Mouse (Mus musculus) lung, postnatal 0 days (tissue): ENCODE results near the gene Macc1. TPM values are rescaled to one million over a fixed set of nuclear protein-coding genes. Genes with fewer than 3 reads are reported as not detected.

ENCODE experiments used
- ATAC-seq: fragments of 200-750 bp; cut with Nextera tagmentation; 2 replicates; pipeline ENCODE4 v1.8.0; 2017; ENCODE audit warnings: moderate library complexity
- DNase-seq: peaks from one replicate; pipeline ENCODE4 v3.0.0-alpha.2; 2016; ENCODE audit warnings: low spot score
- H3K27ac ChIP-seq: fragments of 300-500 bp; sonication (generic); 2 replicates; pipeline ENCODE4 v1.5.1; 2014; ENCODE audit warnings: antibody characterized with exemption, mild to moderate bottlenecking, low read length, mixed read lengths
- H3K27me3 ChIP-seq: fragments of 300-500 bp; sonication (generic); replicated peaks from 2 replicates; pipeline ENCODE4 v1.6.1; 2014; ENCODE audit warnings: low read length, mixed read lengths; ENCODE audit not compliant: insufficient read depth
- H3K36me3 ChIP-seq: fragments of 300-500 bp; sonication (generic); 2 replicates; pipeline ENCODE4 v1.6.1; 2014; ENCODE audit warnings: low read length, mixed read lengths; ENCODE audit not compliant: insufficient read depth
- H3K4me1 ChIP-seq: fragments of 300-500 bp; sonication (generic); 2 replicates; pipeline ENCODE4 v1.6.1; 2014; ENCODE audit warnings: antibody characterized with exemption, low read depth, low read length, mixed read lengths; ENCODE audit not compliant: insufficient read depth
- H3K4me2 ChIP-seq: fragments of 300-500 bp; sonication (generic); replicated peaks from 2 replicates; pipeline ENCODE4 v1.6.1; 2014; ENCODE audit warnings: low read depth, mild to moderate bottlenecking, low read length, moderate library complexity, mixed read lengths
- H3K4me3 ChIP-seq: fragments of 300-500 bp; sonication (generic); 2 replicates; pipeline ENCODE4 v1.5.1; 2014; ENCODE audit warnings: low read depth, low read length
- H3K9ac ChIP-seq: fragments of 300-500 bp; sonication (generic); replicated peaks from 2 replicates; pipeline ENCODE4 v1.6.1; 2014; ENCODE audit warnings: low read depth, mild to moderate bottlenecking
- H3K9me3 ChIP-seq: fragments of 300-500 bp; sonication (generic); 2 replicates; pipeline ENCODE4 v1.6.1; 2016; ENCODE audit warnings: low read length, mixed read lengths
- CTCF ChIP-seq: IDR thresholded peaks from 2 replicates; pipeline ENCODE4 v1.5.1; 2016; ENCODE audit warnings: antibody characterized with exemption, mild to moderate bottlenecking
- EP300 ChIP-seq: IDR thresholded peaks from 2 replicates; pipeline ENCODE4 v1.6.1; 2016; ENCODE audit warnings: antibody characterized with exemption, mild to moderate bottlenecking, control low read depth
- WGBS: fragments of 180-500 bp; shearing (Covaris S2); extraction: QIAGEN DNeasy Blood & Tissue Kit; methylation state at CpG from one replicate; pipeline ENCODE4 v1.1.7; 2014; 5-methylcytosine and 5-hydroxymethylcytosine counted together
- polyA plus RNA-seq: library from polyadenylated mRNA; unstranded; fragments of >200 nt; fragmentation: Nextera tagmentation; extraction: Ambion mirVana; gene quantifications from 2 replicates; pipeline ENCODE4 v1.2.1, GENCODE M21; 2015

Gene Macc1
- polyA plus RNA-seq, 1 experiment from 2014 or later, result 1.0 TPM

DNA sequence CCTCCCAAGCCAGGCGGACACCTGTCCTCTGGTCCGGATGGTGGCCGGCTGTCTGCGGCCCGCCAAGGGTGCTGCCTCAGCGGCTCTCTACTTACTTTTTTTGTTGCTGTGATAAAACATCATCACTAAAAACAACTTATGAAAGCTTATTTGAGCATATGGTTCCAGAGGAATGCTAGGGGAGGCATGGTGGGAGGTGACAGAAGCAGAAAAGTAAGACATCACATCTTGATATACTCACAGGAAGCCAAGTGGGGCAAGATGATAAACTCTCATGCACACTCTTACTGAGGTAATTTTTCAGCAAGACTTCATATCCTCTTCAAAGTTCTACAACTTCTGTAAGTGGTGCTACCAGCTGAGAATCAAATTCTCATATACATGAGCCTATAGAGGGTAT is 22.5 kb upstream of the Macc1 start:
- H3K27me3 ChIP-seq, result no peaks in the 10 kb centered on the region
- H3K36me3 ChIP-seq, result no peaks in the 10 kb centered on the region
- 89% methylated on average over 5 of the region's 6 CpGs for WGBS
- TF ChIP-seq EP300, result no peak
- TF ChIP-seq CTCF, result no peak
- ATAC-seq (no peak), DNase-seq (no peak)
- no peak overlapping the region for H3K9ac ChIP-seq
- H3K9me3 ChIP-seq, result no peaks in the 10 kb centered on the region
- no peak overlapping the region for H3K4me3 ChIP-seq
- H3K4me2 ChIP-seq, result no peak overlapping the region
- H3K27ac ChIP-seq, result no peak overlapping the region
- no peaks in the 10 kb centered on the region for H3K4me1 ChIP-seq

DNA sequence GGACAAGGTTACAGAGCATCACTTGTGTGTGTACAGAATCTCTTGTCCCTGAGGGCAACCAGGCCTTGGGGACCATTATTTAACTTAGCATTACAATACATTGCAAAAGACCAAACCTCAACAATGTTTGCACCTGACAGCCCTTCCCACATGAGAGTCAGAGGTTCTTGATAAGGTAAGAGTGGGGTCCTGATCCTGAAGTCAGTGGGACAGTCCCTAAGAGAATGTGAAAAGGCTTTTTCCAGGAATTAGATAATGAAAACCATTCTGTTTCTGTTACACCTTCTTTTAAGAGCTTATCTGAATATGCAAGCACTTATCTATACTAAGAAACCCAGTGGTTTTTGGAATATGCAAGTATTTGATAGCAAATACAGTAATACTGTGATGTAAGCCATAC is 10.5 kb upstream of the Macc1 start:
- no peak overlapping the region for H3K27ac ChIP-seq
- no peaks in the 10 kb centered on the region for H3K27me3 ChIP-seq
- no peak for TF ChIP-seq CTCF
- TF ChIP-seq EP300, result no peak
- H3K4me2 ChIP-seq, result no peak overlapping the region
- no peak for DNase-seq
- no peak overlapping the region for H3K9ac ChIP-seq
- H3K9me3 ChIP-seq, result no peaks in the 10 kb centered on the region
- ATAC-seq, result no peak
- H3K4me3 ChIP-seq, result no peak overlapping the region
- H3K4me1 ChIP-seq, result no peaks in the 10 kb centered on the region
- no peaks in the 10 kb centered on the region for H3K36me3 ChIP-seq

DNA sequence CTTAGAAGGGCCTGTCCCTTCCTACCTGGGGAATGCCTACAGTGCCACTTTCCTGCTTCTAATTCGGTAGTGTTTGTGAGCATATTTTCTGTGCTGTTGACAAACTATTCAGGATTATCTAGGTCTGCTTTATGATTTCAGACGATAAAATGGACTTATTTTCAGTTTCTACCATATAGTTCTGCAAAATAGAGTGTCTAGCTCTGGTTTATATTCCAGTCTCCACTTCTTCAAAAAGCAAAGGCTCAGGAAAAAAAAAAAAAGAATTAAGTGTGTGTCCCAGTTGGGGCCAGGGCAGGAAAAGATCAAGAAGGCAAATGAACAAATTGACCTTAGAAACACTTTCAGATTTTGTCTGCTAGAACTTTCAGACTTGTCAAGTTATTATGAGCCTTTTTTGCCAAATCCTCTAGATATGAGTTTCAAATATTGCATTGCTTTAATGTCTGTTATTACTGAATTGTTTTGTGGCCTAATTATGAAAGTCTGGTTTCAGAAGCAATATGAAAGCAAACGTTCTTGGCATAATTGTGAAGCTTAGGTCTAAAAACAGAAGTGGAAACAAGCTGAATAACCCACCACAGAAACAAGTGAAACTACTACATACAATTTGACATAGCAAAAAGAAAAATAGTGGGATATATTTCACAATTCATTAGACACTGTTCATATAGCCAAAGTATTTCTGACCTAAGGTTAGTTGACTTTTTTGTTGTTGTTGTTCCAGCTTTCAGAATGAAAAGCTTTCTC is 881 bp upstream of the Macc1 start:
- Histone ChIP-seq H3K4me2 (no peak overlapping the region), H3K4me3 (no peak overlapping the region), H3K27ac (no peak overlapping the region), H3K27me3 (no peaks in the 10 kb centered on the region), H3K4me1 (no peaks in the 10 kb centered on the region), H3K9me3 (no peaks in the 10 kb centered on the region), H3K36me3 (no peaks in the 10 kb centered on the region), H3K9ac (no peak overlapping the region)
- ATAC-seq, result no peak
- WGBS, result 59% methylated on average over 3 of the region's 3 CpGs
- DNase-seq, result no peak
- TF ChIP-seq EP300 (no peak), CTCF (no peak)

DNA sequence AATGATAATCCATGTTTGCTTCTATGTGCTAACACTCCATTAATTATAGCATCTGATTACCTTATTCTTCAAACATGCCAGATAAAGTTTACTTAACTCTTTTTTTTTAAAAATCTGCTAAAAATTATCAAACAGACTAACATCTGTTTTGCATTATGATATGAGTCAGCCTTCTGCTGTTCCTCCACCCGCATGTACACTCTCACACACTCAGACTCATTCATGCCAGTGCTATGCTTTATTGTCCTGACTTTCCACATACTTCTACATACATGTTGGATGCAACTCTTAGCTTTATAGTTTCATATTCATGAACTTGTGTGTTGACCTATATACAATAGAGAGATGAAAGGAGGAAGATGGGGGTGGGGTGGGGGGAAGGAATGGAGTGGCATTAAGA is 4.7 kb downstream of the Macc1 start:
- Histone ChIP-seq H3K4me3 (no peak overlapping the region), H3K36me3 (no peaks in the 10 kb centered on the region), H3K4me2 (no peak overlapping the region), H3K27me3 (no peaks in the 10 kb centered on the region), H3K9ac (no peak overlapping the region), H3K9me3 (no peaks in the 10 kb centered on the region), H3K27ac (no peak overlapping the region), H3K4me1 (no peaks in the 10 kb centered on the region)
- WGBS, result 35% methylated on average over 1 of the region's 1 CpGs
- peak; percentile 8 for DNase-seq
- no peak for ATAC-seq
- TF ChIP-seq EP300, result no peak
- no peak for TF ChIP-seq CTCF

DNA sequence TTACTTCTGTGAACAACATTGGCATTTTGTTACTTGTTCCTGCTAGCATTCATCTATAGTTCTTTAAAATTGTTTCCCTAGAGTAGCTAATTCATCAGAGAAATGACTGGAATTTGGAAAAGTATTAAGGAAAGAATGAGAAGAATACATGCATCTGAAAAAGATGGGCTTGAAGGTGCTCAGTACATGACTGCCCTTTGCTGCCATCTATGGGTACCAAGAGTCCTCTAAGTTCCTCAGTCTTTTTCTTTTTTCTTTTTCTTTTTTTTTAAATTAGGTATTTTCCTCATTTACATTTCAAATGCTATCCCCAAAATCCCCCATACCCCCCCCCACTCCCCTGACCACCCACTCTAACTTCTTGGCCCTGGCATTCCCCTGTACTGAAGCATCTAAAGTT is 11.3 kb downstream of the Macc1 start:
- no peaks in the 10 kb centered on the region for H3K36me3 ChIP-seq
- H3K9ac ChIP-seq, result no peak overlapping the region
- H3K27me3 ChIP-seq, result no peaks in the 10 kb centered on the region
- no peaks in the 10 kb centered on the region for H3K9me3 ChIP-seq
- no peaks in the 10 kb centered on the region for H3K4me1 ChIP-seq
- no peak overlapping the region for H3K4me3 ChIP-seq
- peak; percentile 24 for DNase-seq
- H3K27ac ChIP-seq, result no peak overlapping the region
- TF ChIP-seq EP300, result no peak
- peak; percentile 39 for TF ChIP-seq CTCF
- ATAC-seq, result no peak
- H3K4me2 ChIP-seq, result no peak overlapping the region

DNA sequence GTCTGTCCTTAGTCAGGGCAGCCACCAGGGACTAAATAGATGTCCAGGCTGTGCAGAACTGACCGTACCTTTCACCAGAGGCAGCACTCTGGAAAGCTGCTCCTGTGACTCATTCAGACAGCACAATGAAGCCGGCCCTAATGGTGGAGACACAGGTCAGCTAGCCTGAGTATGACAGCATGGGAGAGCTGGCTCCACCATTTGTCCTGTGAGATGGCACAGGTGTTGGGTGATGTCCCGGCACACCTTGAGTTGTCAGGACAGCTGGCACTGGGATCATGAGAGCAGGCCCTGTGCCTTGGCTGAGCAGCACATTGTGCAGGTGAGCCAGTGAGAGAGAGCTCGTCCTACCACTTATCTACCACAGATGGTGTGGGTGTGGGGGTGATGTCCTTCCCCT is 16.6 kb downstream of the Macc1 start:
- ATAC-seq (no peak), DNase-seq (no peak)
- Histone ChIP-seq H3K36me3 (no peaks in the 10 kb centered on the region), H3K4me2 (no peak overlapping the region), H3K9ac (no peak overlapping the region), H3K4me3 (no peak overlapping the region), H3K4me1 (no peaks in the 10 kb centered on the region), H3K9me3 (no peaks in the 10 kb centered on the region), H3K27ac (no peak overlapping the region), H3K27me3 (no peaks in the 10 kb centered on the region)
- 69% methylated on average over 4 of the region's 4 CpGs for WGBS
- TF ChIP-seq EP300, result no peak
- no peak for TF ChIP-seq CTCF

DNA sequence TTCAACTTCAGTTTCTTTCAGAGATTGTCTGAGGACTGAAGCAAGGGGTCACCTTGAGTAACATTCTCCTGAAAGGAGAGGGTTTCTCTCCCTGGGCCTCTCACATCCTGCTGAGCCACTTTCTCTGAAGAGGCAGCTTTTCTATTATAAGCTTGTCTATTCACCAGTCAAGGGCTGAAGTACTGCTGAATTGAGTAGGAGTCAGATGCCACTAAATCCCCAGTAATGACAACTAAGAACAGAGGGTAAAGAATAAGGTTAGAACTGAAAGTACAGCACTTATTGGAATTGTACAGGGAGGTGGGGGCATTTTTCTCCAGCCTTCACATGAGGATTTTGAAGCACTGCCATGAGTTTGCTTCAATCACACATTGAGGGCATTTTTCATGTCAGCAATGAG is 19.3 kb downstream of the Macc1 start:
- H3K9me3 ChIP-seq, result no peaks in the 10 kb centered on the region
- no peak overlapping the region for H3K9ac ChIP-seq
- no peaks in the 10 kb centered on the region for H3K27me3 ChIP-seq
- ATAC-seq (no peak), DNase-seq (no peak)
- H3K27ac ChIP-seq, result no peak overlapping the region
- TF ChIP-seq CTCF, result no peak
- TF ChIP-seq EP300, result no peak
- no peaks in the 10 kb centered on the region for H3K4me1 ChIP-seq
- H3K36me3 ChIP-seq, result no peaks in the 10 kb centered on the region
- H3K4me3 ChIP-seq, result no peak overlapping the region
- no peak overlapping the region for H3K4me2 ChIP-seq
